Comparison of ENCODE assay signal across 8 mouse cellular contexts in genomic region chr13:28419950-28420381, GRCm38 (mm10).
DNase-seq lines count a peak whose midpoint lies in the region; ATAC-seq and TF ChIP-seq lines count a peak whose summit lies in the region.

No protein-coding gene starts in this region.

- H3K4me3 ChIP-seq in spleen, adult 2 months (ENCODE audit: extremely low read depth, insufficient read depth, insufficient read length): peak overlapping the region; percentile 3; the same call in 1 of the 2 replicates
- peak overlapping the region; percentile 25 for H3K4me3 ChIP-seq in embryonic facial prominence, embryonic 15.5 days (replicated peaks)
- H3K4me3 ChIP-seq in heart, embryonic 15.5 days: peak overlapping the region; percentile 31
- peak overlapping the region; percentile 6; the same call in 1 of the 2 replicates for H3K4me3 ChIP-seq in lung, embryonic 14.5 days (ENCODE audit: low read depth, low read length)
- H3K4me3 ChIP-seq in neural tube, embryonic 15.5 days (replicated peaks): peak overlapping the region; percentile 46

- peak overlapping the region; percentile 53 for H3K4me2 ChIP-seq in embryonic facial prominence, embryonic 15.5 days (replicated peaks)
- H3K4me2 ChIP-seq in heart, embryonic 15.5 days: peak overlapping the region; percentile 70
- H3K4me2 ChIP-seq in lung, embryonic 14.5 days: peak overlapping the region; percentile 45
- peak overlapping the region; percentile 61 for H3K4me2 ChIP-seq in neural tube, embryonic 15.5 days

- no peaks in the 10 kb centered on the region for H3K9me3 ChIP-seq in embryonic facial prominence, embryonic 15.5 days (replicated peaks)
- H3K9me3 ChIP-seq in heart, embryonic 15.5 days (replicated peaks): no peaks in the 10 kb centered on the region
- H3K9me3 ChIP-seq in lung, embryonic 14.5 days (ENCODE audit: low read depth, low read length): no peaks in the 10 kb centered on the region
- no peaks in the 10 kb centered on the region for H3K9me3 ChIP-seq in neural tube, embryonic 15.5 days (replicated peaks)

- H3K4me1 ChIP-seq in spleen, adult 2 months (ENCODE audit: control insufficient read depth, insufficient read depth, insufficient read length): peaks cover 3% of the 10 kb centered on the region; the same call in 1 of the 2 replicates
- peaks cover 33% of the 10 kb centered on the region for H3K4me1 ChIP-seq in embryonic facial prominence, embryonic 15.5 days
- peaks cover 61% of the 10 kb centered on the region for H3K4me1 ChIP-seq in heart, embryonic 15.5 days (replicated peaks)
- peaks cover 42% of the 10 kb centered on the region for H3K4me1 ChIP-seq in lung, embryonic 14.5 days (ENCODE audit: insufficient read depth)
- peaks cover 60% of the 10 kb centered on the region for H3K4me1 ChIP-seq in neural tube, embryonic 15.5 days

- WGBS in spleen, adult 2 months: 17% methylated on average over 16 of the region's 16 CpGs
- 24% methylated on average over 16 of the region's 16 CpGs for WGBS in embryonic facial prominence, embryonic 15.5 days
- 40% methylated on average over 16 of the region's 16 CpGs for whole genome bisulfite sequencing in heart, embryonic 15.5 days
- WGBS in lung, embryonic 14.5 days: 47% methylated on average over 16 of the region's 16 CpGs
- WGBS in neural tube, embryonic 15.5 days: 11% methylated on average over 16 of the region's 16 CpGs

- DNase-seq in spleen, adult 2 months (ENCODE audit: low read depth in 1 of 2, low spot score in 2 of 2): peak; percentile 20 to 33
- no peak for DNase-seq in spleen, postnatal 14 days (ENCODE audit: low spot score in 2 of 2)
- peak; percentile 58 to 75 for DNase-seq in kidney, postnatal 4 days
- DNase-seq in lung, embryonic 14.5 days: peak; percentile 67
- peak; percentile 69 for DNase-seq in thymus, postnatal 4 days

- H3K27ac ChIP-seq in spleen, adult 2 months (ENCODE audit: insufficient read depth, low read length): no peak overlapping the region
- no peak overlapping the region for H3K27ac ChIP-seq in embryonic facial prominence, embryonic 15.5 days (replicated peaks)
- peak overlapping the region; percentile 38 for H3K27ac ChIP-seq in heart, embryonic 15.5 days
- H3K27ac ChIP-seq in lung, embryonic 14.5 days (ENCODE audit: low read depth): peak overlapping the region; percentile 96
- peak overlapping the region; percentile 97 for H3K27ac ChIP-seq in neural tube, embryonic 15.5 days (replicated peaks)

- H3K9ac ChIP-seq in embryonic facial prominence, embryonic 15.5 days: no peak overlapping the region
- H3K9ac ChIP-seq in heart, embryonic 15.5 days: no peak overlapping the region
- H3K9ac ChIP-seq in lung, embryonic 14.5 days: no peak overlapping the region
- peak overlapping the region; percentile 65 for H3K9ac ChIP-seq in neural tube, embryonic 15.5 days (replicated peaks)

- TF ChIP-seq CTCF in spleen, adult 2 months (IDR thresholded peaks at IDR 0.05; ENCODE audit: extremely low read depth, insufficient read depth, insufficient read length, insufficient replicate concordance): no peak
- TF ChIP-seq CTCF in lung, embryonic 14.5 days (IDR thresholded peaks at IDR 0.05; ENCODE audit: low read depth): peak; percentile 43

- H3K36me3 ChIP-seq in spleen, adult 2 months (ENCODE audit: control insufficient read depth, insufficient read depth, low read length): no peaks in the 10 kb centered on the region
- H3K36me3 ChIP-seq in embryonic facial prominence, embryonic 15.5 days: no peaks in the 10 kb centered on the region
- H3K36me3 ChIP-seq in heart, embryonic 15.5 days: no peaks in the 10 kb centered on the region
- no peaks in the 10 kb centered on the region for H3K36me3 ChIP-seq in lung, embryonic 14.5 days (ENCODE audit: insufficient read depth)
- H3K36me3 ChIP-seq in neural tube, embryonic 15.5 days: no peaks in the 10 kb centered on the region

- ATAC-seq in embryonic facial prominence, embryonic 15.5 days (ENCODE audit: insufficient number of reproducible peaks, low FRiP score, low TSS enrichment, low read depth): no peak
- ATAC-seq in heart, embryonic 15.5 days (replicated peaks; ENCODE audit: insufficient number of reproducible peaks, insufficient read depth, low FRiP score, low read depth): no peak
- ATAC-seq in lung, embryonic 14.5 days (ENCODE audit: insufficient read depth): no peak
- ATAC-seq in neural tube, embryonic 15.5 days (ENCODE audit: low FRiP score): peak; percentile 56

- no peaks in the 10 kb centered on the region for H3K27me3 ChIP-seq in spleen, adult 2 months (ENCODE audit: control insufficient read depth, insufficient read depth, low read length)
- no peaks in the 10 kb centered on the region for H3K27me3 ChIP-seq in embryonic facial prominence, embryonic 15.5 days
- H3K27me3 ChIP-seq in heart, embryonic 15.5 days: no peaks in the 10 kb centered on the region
- H3K27me3 ChIP-seq in lung, embryonic 14.5 days (ENCODE audit: insufficient read depth, low read length): no peaks in the 10 kb centered on the region
- no peaks in the 10 kb centered on the region for H3K27me3 ChIP-seq in neural tube, embryonic 15.5 days (replicated peaks)

- TF ChIP-seq POLR2A in spleen, adult 2 months (IDR thresholded peaks at IDR 0.05; ENCODE audit: low read depth, low read length): no peak

Comparison
In these comparisons a context has a peak if more than half of its experiments do, and no peak if none do; other contexts are left out.
1. DNase-seq: peak in spleen, adult 2 months (2 of 2), kidney, postnatal 4 days (2 of 2), lung, embryonic 14.5 days (single experiment) and thymus, postnatal 4 days (single experiment); none in spleen, postnatal 14 days (0 of 2).
2. H3K27ac ChIP-seq: peak in heart, embryonic 15.5 days (single experiment), lung, embryonic 14.5 days (single experiment) and neural tube, embryonic 15.5 days (single experiment); none in spleen, adult 2 months (single experiment) and embryonic facial prominence, embryonic 15.5 days (single experiment).
3. Peak in every context shown above with its lines, with median percentiles within 50 percentile points of each other: H3K4me3 ChIP-seq and H3K4me2 ChIP-seq.